Mouse (Mus musculus): Measurements from ENCODE around the gene Mthfsd.
"Not testable (repeated sequence)": the region's sequence is repeated elsewhere in the genome, so short reads cannot be mapped to it uniquely, and the experiment has no call there.

The Mthfsd gene

GRCm38 (mm10) chr8:121107668-121108656, at the start of gene Mthfsd:
TSS of gene Mthfsd (minus strand) at chr8:121108392.
- DNase-seq: peak; percentile 99

GRCm38 (mm10) chr8:121156990-121157491, 48.8 kb upstream of the Mthfsd start:
- DNase-seq: no peak

- DNase-seq: no peak
Observed at GRCm38 (mm10) chr8:121152394-121152793, 44.2 kb upstream of the Mthfsd start.

GRCm38 (mm10) chr8:121148573-121149083, 40.4 kb upstream of the Mthfsd start:
- DNase-seq: no peak

- not testable (repeated sequence) for DNase-seq
Observed at GRCm38 (mm10) chr8:121145457-121146134, 37.4 kb upstream of the Mthfsd start.

GRCm38 (mm10) chr8:121136856-121137255, 28.7 kb upstream of the Mthfsd start:
- DNase-seq: no peak

- no peak for DNase-seq
Observed at GRCm38 (mm10) chr8:121134512-121134911, 26.3 kb upstream of the Mthfsd start.

GRCm38 (mm10) chr8:121134102-121134501, 25.9 kb upstream of the Mthfsd start:
- DNase-seq: no peak

GRCm38 (mm10) chr8:121132961-121133513, 24.8 kb upstream of the Mthfsd start:
- no peak for DNase-seq

- DNase-seq: no peak
Observed at GRCm38 (mm10) chr8:121130522-121130921, 22.3 kb upstream of the Mthfsd start.

GRCm38 (mm10) chr8:121129265-121129940, 21.2 kb upstream of the Mthfsd start:
- no peak for DNase-seq

GRCm38 (mm10) chr8:121128531-121129264, 20.5 kb upstream of the Mthfsd start:
- DNase-seq: no peak

- no peak for DNase-seq
Observed at GRCm38 (mm10) chr8:121127756-121128375, 19.7 kb upstream of the Mthfsd start, which contains the start of gene Foxl1. TSS of gene Foxl1 (plus strand) at chr8:121127940.

- no peak for DNase-seq
Observed at GRCm38 (mm10) chr8:121127291-121127701, 19.1 kb upstream of the Mthfsd start.

GRCm38 (mm10) chr8:121126694-121127093, 18.5 kb upstream of the Mthfsd start:
- no peak for DNase-seq

- DNase-seq: no peak
Observed at GRCm38 (mm10) chr8:121126191-121126590, 18.0 kb upstream of the Mthfsd start.

- peak; percentile 42 for DNase-seq
Observed at GRCm38 (mm10) chr8:121125311-121125876, 17.2 kb upstream of the Mthfsd start.

GRCm38 (mm10) chr8:121124547-121125239, 16.5 kb upstream of the Mthfsd start:
- no peak for DNase-seq

GRCm38 (mm10) chr8:121123113-121123512, 14.9 kb upstream of the Mthfsd start:
- no peak for DNase-seq

- DNase-seq: no peak
Observed at GRCm38 (mm10) chr8:121122368-121122767, 14.2 kb upstream of the Mthfsd start.

Measured in right cerebral cortex, adult 18-20 months (tissue).